ENCODE assay signal across 26 mouse cellular contexts in genomic region chr9:9190835-9191234, GRCm38 (mm10). TPM values are rescaled to one million over a fixed set of nuclear protein-coding genes. Genes with fewer than 3 reads are reported as not detected.
"Had no signal": no experiment of that assay in that cellular context is flagged by ENCODE, and none has a peak within 500 bp of the region (broad histone marks: within the 10 kb centered on the region; RNA-seq: fewer than 3 reads in every experiment).

No protein-coding gene starts in this region.

- H3K36me3 ChIP-seq: heart, embryonic 10.5 days; heart, embryonic 12.5 days; hindbrain, embryonic 10.5 days; hindbrain, embryonic 12.5 days; intestine, embryonic 15.5 days; limb, embryonic 10.5 days; limb, embryonic 12.5 days had no signal

- ATAC-seq: forebrain, embryonic 16.5 days; hindbrain, embryonic 16.5 days; inflammation-experienced regulatory T-cells, adult 6 months; intestine, embryonic 15.5 days; intestine, postnatal 0 days had no signal

- H3K27ac ChIP-seq: gastrocnemius, adult 2 months; heart, embryonic 10.5 days; hindbrain, embryonic 10.5 days; hindbrain, embryonic 12.5 days; hindbrain, embryonic 14.5 days; intestine, embryonic 15.5 days; kidney, postnatal 0 days; layer of hippocampus, adult 2 months; left cerebral cortex, adult 2 months; limb, embryonic 10.5 days; limb, embryonic 12.5 days had no signal

- H3K9ac ChIP-seq: heart, embryonic 12.5 days; hindbrain, embryonic 12.5 days; hindbrain, embryonic 14.5 days; intestine, embryonic 15.5 days; limb, embryonic 12.5 days had no signal

- H3K4me3 ChIP-seq: gastrocnemius, adult 2 months; heart, embryonic 10.5 days; heart, embryonic 12.5 days; hindbrain, embryonic 10.5 days; hindbrain, embryonic 12.5 days; intestine, embryonic 15.5 days; layer of hippocampus, adult 2 months; left cerebral cortex, adult 2 months; limb, embryonic 10.5 days; limb, embryonic 12.5 days had no signal

- H3K27me3 ChIP-seq: heart, embryonic 12.5 days; hindbrain, embryonic 12.5 days; intestine, embryonic 15.5 days; limb, embryonic 12.5 days had no signal

- H3K4me1 ChIP-seq: heart, embryonic 10.5 days; heart, embryonic 12.5 days; hindbrain, embryonic 12.5 days; intestine, embryonic 15.5 days; limb, embryonic 10.5 days had no signal

- DNase-seq: gastrocnemius, adult 2 months; gastrocnemius, postnatal 10 days; gastrocnemius, postnatal 25 days; heart, adult 18-20 months; heart, postnatal 10 days; heart, postnatal 4 days; kidney, adult 18-20 months; kidney, adult 9 months; kidney, postnatal 14 days; kidney, postnatal 4 days had no signal

- H3K4me2 ChIP-seq: heart, embryonic 12.5 days; hindbrain, embryonic 12.5 days; hindbrain, embryonic 14.5 days; intestine, embryonic 15.5 days; limb, embryonic 12.5 days had no signal

- H3K9me3 ChIP-seq: heart, embryonic 10.5 days; heart, embryonic 12.5 days; hindbrain, embryonic 10.5 days; hindbrain, embryonic 12.5 days; intestine, embryonic 15.5 days; limb, embryonic 10.5 days; limb, embryonic 12.5 days had no signal

RNA-seq across cellular contexts. Expression of gene Arhgap42, which starts 48.1 kb away (rescaled TPM):
- total RNA-seq: granulocyte monocyte progenitor cell, adult 5-6 weeks had no signal
- polyA plus RNA-seq: inflammation-experienced regulatory T-cells, adult 6 months had no signal
